Mouse (Mus musculus): Measurements from ENCODE around the gene Fate1.

GRCm38 (mm10) chrX:71972686-71973085 is at the start of gene Fate1:
- TF ChIP-seq ZNF384 (IDR thresholded peaks at IDR 0.05; ENCODE audit: low read depth, low read length) (no peak), CHD2 (IDR thresholded peaks at IDR 0.05; ENCODE audit: low read depth, low read length) (no peak), MAFK (IDR thresholded peaks at IDR 0.05; ENCODE audit: insufficient read depth, low read depth, low read length) (no peak)

All from ES-E14 (cell line).